8 mouse cellular contexts compared by ENCODE assay signal in genomic region chr2:152707627-152708026, GRCm38 (mm10). TPM values are rescaled to one million over a fixed set of nuclear protein-coding genes. Genes with fewer than 3 reads are reported as not detected.
DNase-seq lines count a peak whose midpoint lies in the region; ATAC-seq lines count a peak whose summit lies in the region.

No protein-coding gene starts in this region.

- H3K4me3 ChIP-seq in hindbrain, embryonic 12.5 days, result peak overlapping the region; percentile 39

- 2% methylated on average over 30 of the region's 31 CpGs for WGBS in hindbrain, embryonic 12.5 days

- ATAC-seq in hindbrain, embryonic 12.5 days (ENCODE audit: low FRiP score), result peak; percentile 90
- no peak for ATAC-seq in granulocyte monocyte progenitor cell, adult 5-6 weeks (replicated peaks; ENCODE audit: poor library complexity, severe bottlenecking)

- no peaks in the 10 kb centered on the region for H3K27me3 ChIP-seq in hindbrain, embryonic 12.5 days

- H3K9ac ChIP-seq in hindbrain, embryonic 12.5 days, result peak overlapping the region; percentile 70

- H3K4me2 ChIP-seq in hindbrain, embryonic 12.5 days (replicated peaks), result peak overlapping the region; percentile 64

- H3K9me3 ChIP-seq in hindbrain, embryonic 12.5 days (replicated peaks), result no peaks in the 10 kb centered on the region

- peaks cover 40% of the 10 kb centered on the region for H3K4me1 ChIP-seq in hindbrain, embryonic 12.5 days

- DNase-seq in adrenal gland, adult 18-20 months (ENCODE audit: low spot score in 2 of 2), result peak; percentile 86 to 88
- DNase-seq in cerebellum, postnatal 14 days, result peak; percentile 81 to 83
- DNase-seq in frontal cortex, postnatal 25 days (ENCODE audit: low spot score in 2 of 2), result peak; percentile 47 to 69
- peak; percentile 55 to 71 for DNase-seq in layer of hippocampus, postnatal 36 days
- peak; percentile 98 for DNase-seq in lung, postnatal 10 days
- peak; percentile 75 for DNase-seq in right cerebral cortex, postnatal 14 days

- peak overlapping the region; percentile 92 for H3K27ac ChIP-seq in hindbrain, embryonic 12.5 days

- H3K36me3 ChIP-seq in hindbrain, embryonic 12.5 days, result peaks cover 36% of the 10 kb centered on the region

RNA-seq across cellular contexts. Expression of gene Mcts2, which starts 20.8 kb away (rescaled TPM):
- total RNA-seq in adrenal gland, adult 18-20 months (2021), result 10 to 100 TPM; 23.5 to 25.8 TPM
- 34.9 and 40.5 TPM in 2 replicates for polyA plus RNA-seq in hindbrain, embryonic 12.5 days (2016; fragmentation: Nextera tagmentation; extraction: Ambion mirVana)
- 10 to 100 TPM; 19.7 to 22.9 TPM for total RNA-seq in layer of hippocampus, postnatal 36 days (2021)
- total RNA-seq in granulocyte monocyte progenitor cell, adult 5-6 weeks (2014; fragmentation: Nextera tagmentation), result 11.7 and 14.5 TPM in 2 replicates
- 5.7 and 10.9 TPM in 2 replicates for total RNA-seq in granulocyte monocyte progenitor cell, adult 5-6 weeks (2017)

RNA-seq across cellular contexts. Expression of gene Id1, which starts 28.4 kb away (rescaled TPM):
- total RNA-seq in adrenal gland, adult 18-20 months (2021), result 10 to 100 TPM; 51.8 to 93.4 TPM
- 157 and 159 TPM in 2 replicates for polyA plus RNA-seq in hindbrain, embryonic 12.5 days (2016; fragmentation: Nextera tagmentation; extraction: Ambion mirVana)
- total RNA-seq in layer of hippocampus, postnatal 36 days (2021), result 10 to 100 TPM; 15.3 to 19.8 TPM
- total RNA-seq in granulocyte monocyte progenitor cell, adult 5-6 weeks (2014; fragmentation: Nextera tagmentation), result 5.5 and 7.6 TPM in 2 replicates
- total RNA-seq in granulocyte monocyte progenitor cell, adult 5-6 weeks (2017), result 5.0 and 6.6 TPM in 2 replicates

RNA-seq across cellular contexts. Expression of gene H13, which starts 38.4 kb away (rescaled TPM):
- 100 to 1,000 TPM; 151 to 170 TPM for total RNA-seq in adrenal gland, adult 18-20 months (2021)
- 153 and 157 TPM in 2 replicates for polyA plus RNA-seq in hindbrain, embryonic 12.5 days (2016; fragmentation: Nextera tagmentation; extraction: Ambion mirVana)
- total RNA-seq in layer of hippocampus, postnatal 36 days (2021), result 10 to 100 TPM; 77.3 to 77.5 TPM
- total RNA-seq in granulocyte monocyte progenitor cell, adult 5-6 weeks (2014; fragmentation: Nextera tagmentation), result 180 and 213 TPM in 2 replicates
- 150 and 235 TPM in 2 replicates for total RNA-seq in granulocyte monocyte progenitor cell, adult 5-6 weeks (2017)

RNA-seq across cellular contexts. Expression of gene Cox4i2, which starts 46.3 kb away (rescaled TPM):
- 1 to 10 TPM; 2.5 to 3.8 TPM for total RNA-seq in adrenal gland, adult 18-20 months (2021)
- polyA plus RNA-seq in hindbrain, embryonic 12.5 days (2016; fragmentation: Nextera tagmentation; extraction: Ambion mirVana), result 5.0 and 5.3 TPM in 2 replicates
- 1 to 10 TPM; 1.7 to 2.7 TPM for total RNA-seq in layer of hippocampus, postnatal 36 days (2021)
- 6.8 and 13.0 TPM in 2 replicates for total RNA-seq in granulocyte monocyte progenitor cell, adult 5-6 weeks (2014; fragmentation: Nextera tagmentation)
- total RNA-seq in granulocyte monocyte progenitor cell, adult 5-6 weeks (2017), result 6.0 TPM in 1 of 2 replicates, not detected in the other
